Mouse (Mus musculus): ENCODE data around the gene Mib2.

Mib2 gene

GRCm38 (mm10) chr4:155618321-155618720 is 50.7 kb downstream of the Mib2 start:
- DNase-seq (ENCODE audit: low read depth), result no peak

GRCm38 (mm10) chr4:155613264-155613663 is 55.7 kb downstream of the Mib2 start:
- DNase-seq (ENCODE audit: low read depth), result no peak

GRCm38 (mm10) chr4:155611860-155612259 is 57.1 kb downstream of the Mib2 start:
- DNase-seq (ENCODE audit: low read depth), result no peak

- no peak for DNase-seq (ENCODE audit: low read depth)
Observed at GRCm38 (mm10) chr4:155606825-155607224, 62.2 kb downstream of the Mib2 start.

- no peak for DNase-seq (ENCODE audit: low read depth)
Observed at GRCm38 (mm10) chr4:155605132-155605531, 63.9 kb downstream of the Mib2 start.

Data from c-Kit-positive CD71-negative TER-119-negative erythroid progenitor cells, embryonic 14.5 days (primary cell).